Mouse (Mus musculus): ENCODE measurements at regions not wholly inside any gene's neighbourhood (a gene's known extent, or its start where the extent isn't known, plus 50 kb on each side); places are given as distances from the start of the nearest gene placed in this dataset.
"Not testable (repeated sequence)": the region's sequence is repeated elsewhere in the genome, so short reads cannot be mapped to it uniquely, and the experiment has no call there.

DNA sequence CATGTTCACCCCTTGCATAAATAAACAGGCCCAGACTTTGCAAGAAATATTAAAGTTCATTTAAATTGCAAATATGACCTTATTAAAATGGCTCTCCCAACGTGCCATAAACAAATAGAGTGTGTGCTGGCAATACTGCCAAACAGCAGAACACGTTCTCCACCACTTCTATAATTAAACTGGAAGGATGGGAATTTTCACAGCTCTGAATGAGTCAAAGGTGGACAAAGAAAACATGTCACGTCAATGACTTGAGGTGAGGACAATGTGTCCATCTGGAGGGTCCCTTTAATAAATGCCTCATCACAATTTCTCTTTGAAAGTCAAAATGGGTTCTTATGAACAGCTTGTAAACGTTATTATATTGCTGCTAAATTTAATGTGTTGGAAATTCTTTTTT is 114.8 kb downstream of the Galc start:
- DNase-seq (ENCODE audit: low read depth), result no peak

DNA sequence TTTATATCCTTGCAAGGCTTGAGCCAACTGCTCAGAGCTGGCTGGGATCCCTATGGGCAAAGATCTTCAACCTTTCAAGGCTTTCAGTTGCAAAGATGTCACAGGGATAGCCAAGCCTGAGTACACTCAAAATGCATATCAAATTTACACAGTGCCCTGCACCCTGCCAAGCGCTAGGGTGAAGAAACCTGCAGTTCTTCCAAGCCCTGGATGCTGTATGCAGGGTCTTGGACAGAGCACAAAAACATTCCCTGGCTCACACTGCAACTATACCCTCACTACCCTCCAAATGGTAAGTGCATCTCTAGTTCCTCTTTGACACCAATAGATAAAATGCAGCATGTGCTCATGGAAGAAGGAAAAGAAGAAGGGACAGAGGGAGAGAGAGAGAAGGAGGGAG is 116.1 kb downstream of the Galc start:
- no peak for DNase-seq (ENCODE audit: low read depth)

DNA sequence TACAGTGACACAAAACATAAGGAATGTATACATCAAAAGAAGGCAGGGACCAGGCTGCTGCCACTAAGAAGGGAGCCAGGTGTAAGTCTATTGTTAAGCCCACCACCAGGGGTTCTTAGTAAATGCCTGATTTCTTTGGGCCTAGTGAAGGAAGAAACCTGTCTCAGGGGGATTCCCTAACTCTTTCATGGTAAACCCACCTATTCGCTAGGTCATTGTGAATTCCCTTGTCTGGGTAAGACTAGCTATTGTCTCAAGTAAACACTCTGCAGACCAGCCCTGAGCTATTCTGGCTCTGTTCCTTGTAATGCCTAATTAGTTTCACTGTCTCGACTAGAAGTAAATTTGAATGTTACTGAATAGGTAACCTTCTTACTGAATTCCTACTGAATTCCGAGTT is 119.4 kb downstream of the Galc start:
- not testable (repeated sequence) for DNase-seq (ENCODE audit: low read depth)

DNA sequence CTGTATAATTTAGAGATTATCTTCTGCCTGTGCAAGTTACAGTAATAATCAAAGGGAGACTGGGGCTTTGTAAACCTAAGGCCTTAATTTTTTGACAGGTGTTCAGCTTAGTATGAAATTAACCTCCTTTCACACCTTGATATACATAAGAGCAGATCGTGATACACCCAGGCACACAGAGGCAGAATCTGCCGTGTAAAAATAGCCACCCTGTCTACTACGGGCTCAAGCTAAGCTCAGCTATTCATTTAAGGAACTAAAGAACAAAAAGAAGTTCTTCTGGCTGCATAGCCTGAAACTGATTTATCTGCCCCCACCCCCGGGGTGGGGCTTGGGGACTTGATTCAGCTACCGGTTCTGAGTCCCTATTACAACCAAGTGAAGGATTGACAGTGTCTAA is 128.0 kb downstream of the Galc start:
- no peak for DNase-seq (ENCODE audit: low read depth)

DNA sequence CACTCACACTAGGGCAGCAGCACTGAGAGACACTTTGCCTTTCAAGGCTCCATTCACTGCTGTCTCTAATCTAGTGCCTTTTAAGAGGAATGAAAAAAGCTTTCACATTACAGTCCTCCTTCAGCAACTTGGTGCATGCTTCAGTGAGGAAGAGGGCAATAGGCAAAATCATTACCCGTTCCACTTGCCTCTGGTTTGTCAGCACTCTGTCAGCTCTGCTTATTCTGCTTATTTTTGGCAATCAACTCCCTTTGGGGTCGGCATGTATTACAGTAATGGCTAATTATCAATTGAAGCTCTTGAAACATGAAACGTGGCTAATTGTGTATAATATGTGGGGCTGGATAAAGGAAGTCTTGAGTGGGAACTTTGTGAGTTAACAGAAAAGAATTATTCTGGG is 135.7 kb downstream of the Galc start:
- no peak for DNase-seq (ENCODE audit: low read depth)

DNA sequence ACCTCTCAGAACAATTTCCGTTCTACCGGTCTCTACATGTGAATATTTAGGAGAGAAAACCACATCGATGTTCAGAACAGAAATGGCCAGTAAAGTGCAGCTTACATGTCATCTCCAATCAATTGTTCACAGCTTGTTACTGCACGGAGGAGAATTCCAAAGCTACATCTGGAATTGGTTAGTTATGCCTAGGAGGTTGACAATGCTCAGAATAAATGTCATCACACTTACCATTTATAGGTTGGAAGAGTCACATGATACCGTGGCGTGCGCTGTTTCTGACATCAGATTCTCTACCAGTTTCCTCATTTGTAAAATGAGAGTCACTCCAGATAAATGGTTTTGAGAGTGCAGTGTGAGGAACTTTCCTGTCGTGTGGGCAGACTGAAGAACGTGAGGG is 151.2 kb downstream of the Galc start:
- DNase-seq (ENCODE audit: low read depth), result no peak

DNA sequence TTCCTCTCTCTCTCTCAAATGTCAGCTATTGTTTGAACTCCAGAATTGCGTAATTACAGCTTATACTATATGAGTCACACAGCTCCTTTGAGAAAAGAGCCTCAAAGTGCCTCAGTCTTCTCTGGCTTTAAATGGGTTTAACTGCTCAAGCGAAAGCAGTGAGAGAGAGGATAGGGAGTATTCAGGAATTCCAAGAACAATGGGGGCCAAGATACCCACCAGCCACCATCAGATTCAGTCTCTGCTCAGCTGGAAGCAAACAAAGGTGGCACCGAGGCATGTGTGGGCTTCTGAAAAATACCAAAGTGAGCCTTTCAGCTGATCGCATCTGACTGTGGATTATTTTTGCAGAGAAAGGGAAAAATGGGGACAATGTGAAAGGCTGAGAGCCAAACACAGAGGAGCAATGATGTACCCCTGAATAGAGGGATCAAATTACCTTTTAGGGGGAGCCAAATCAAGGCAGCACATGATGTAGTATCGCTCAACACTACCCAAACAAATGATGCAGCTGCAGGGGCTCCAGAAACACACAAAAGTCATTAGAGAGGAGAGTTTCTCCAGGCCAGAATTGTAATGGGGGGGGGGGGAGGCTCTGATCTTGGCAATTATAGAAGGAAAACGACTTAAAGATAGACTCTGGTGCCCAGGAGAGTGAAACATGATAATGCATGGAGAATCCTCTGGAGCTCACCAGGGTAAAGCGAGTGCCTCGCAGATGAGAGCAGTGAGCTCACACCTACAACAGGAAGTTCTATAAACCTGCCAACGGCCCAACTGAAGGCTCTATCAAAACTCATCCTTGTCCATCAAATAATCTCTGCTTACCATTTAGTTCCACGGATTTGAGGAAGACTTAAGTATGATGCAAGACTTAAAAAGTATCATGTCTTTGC is 152.2 kb downstream of the Galc start:
- peak; percentile 4 for DNase-seq (ENCODE audit: low read depth)

DNA sequence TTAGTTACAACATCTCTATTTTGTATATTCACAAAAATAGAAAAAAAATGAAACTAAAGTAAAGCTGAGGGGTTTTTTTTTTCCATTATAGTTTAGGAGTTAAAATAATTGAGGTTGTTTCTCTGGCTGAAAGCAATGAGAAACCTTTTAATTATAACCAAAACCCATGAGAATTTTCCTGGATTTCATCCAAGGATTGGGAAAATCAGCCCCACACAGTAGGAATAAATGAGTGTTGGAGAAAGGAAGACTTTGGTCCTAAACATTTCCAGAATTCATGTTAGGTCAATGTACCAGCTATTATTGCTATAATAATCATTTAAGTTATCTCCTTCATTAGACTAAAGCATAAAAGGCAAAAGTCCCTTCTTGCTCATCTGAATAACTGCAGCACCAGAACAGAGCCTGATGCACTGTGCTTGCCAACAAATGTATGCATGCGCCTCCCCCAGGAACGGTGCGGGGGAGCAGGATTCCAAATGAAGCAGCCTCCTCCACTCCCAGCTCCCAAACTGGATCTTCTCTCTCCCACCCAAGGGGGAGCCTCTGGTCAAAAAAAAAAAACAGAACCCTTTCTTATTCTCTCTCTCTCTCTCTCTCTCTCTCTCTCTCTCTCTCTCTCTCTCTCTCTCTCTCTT is 153.0 kb downstream of the Galc start:
- DNase-seq (ENCODE audit: low read depth), result no peak

DNA sequence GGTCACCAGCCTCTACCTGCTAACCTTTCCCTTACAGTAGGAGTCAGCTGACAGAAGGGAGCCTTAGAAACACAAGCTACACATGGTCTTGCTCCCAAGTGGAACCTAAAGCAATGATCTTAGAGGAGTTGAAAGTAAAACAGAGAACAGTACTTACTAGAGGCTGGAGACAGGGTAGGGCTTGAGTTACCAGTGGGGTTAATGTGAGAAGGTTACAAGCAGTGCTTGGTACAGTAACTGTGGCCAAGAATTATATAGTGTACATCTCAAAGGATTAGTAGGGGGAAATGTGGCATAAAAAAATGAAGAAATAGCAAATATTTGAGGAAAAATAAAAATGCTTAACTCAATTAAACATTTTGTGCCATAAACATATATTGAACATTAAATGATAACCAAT is 153.5 kb downstream of the Galc start:
- no peak for DNase-seq (ENCODE audit: low read depth)

DNA sequence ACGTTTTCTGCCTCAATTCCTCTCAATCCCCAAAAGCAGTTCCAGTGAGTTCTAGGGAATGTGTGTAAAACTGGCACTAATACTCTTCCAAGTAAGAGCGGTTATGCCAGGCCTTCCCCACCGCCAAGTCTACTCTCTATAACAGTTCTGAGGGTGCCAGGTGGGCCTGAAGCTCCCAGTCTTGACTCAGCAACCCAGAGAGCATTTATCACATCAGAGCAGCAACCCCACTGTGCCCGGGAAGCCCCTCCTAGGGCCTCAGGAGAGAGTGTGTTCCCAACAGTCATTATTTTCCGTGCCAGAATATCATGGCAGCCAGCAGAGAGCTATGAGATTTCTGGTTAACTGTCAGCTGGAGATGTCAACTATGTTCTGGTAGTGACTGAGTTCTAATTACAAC is 169.1 kb downstream of the Galc start:
- DNase-seq (ENCODE audit: low read depth), result no peak

DNA sequence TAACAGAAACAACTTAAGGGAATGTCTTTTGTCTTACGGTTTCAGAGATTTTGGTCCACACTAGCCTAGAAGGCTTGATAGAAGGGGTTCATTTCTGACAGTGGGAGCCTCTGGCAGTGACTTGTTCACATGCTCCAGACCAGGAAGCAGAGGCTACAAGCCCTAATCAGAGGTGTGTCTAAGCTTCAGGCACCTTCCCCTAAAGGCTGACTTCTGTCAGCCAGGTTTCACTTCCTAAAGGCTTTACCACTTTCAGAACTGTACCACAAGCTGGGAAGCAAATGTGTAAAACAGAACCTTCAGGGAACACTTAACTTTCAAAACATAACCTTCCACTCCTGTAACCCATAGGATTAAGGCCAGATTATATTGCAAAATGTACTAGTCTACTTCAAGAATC is 180.9 kb downstream of the Galc start:
- no peak for DNase-seq (ENCODE audit: low read depth)

DNA sequence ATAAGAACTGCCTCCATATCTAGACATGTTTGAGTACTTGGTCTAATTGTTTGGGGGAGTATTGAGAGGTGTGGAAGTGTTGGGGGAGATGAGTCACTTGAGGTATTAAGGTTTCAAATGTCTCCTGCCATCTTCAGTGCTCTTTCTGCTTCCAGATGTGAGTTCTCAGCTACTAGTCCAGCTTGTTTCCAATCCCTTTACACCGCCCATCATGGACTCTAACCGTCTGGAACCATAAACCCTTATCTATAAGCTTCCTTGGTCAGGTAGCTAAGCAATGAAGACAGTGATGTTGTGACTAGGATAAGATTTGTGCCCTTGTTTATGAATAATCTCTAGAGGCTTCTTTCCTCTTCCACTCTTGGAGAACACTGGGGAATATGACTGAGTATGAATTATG is 183.7 kb downstream of the Galc start:
- no peak for DNase-seq (ENCODE audit: low read depth)

DNA sequence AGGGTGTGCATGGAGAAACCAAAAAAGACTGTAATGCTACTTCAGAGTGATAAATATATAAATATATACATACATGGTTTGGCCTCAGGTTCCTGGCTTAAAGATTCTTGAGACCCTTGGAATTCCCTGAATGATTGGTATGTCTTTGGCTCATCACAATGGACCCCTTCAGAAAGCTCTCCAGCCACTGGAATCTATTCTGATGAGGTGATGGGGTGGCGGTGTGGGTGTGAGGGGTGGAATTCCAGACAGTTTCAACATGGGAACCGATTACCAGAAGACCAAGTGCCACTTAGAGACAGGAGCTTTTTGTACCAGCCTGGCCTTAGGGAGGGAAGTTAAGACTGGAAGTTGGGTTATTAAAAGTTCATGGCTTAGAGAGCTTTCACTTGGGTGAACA is 190.1 kb downstream of the Galc start:
- DNase-seq (ENCODE audit: low read depth), result no peak

DNA sequence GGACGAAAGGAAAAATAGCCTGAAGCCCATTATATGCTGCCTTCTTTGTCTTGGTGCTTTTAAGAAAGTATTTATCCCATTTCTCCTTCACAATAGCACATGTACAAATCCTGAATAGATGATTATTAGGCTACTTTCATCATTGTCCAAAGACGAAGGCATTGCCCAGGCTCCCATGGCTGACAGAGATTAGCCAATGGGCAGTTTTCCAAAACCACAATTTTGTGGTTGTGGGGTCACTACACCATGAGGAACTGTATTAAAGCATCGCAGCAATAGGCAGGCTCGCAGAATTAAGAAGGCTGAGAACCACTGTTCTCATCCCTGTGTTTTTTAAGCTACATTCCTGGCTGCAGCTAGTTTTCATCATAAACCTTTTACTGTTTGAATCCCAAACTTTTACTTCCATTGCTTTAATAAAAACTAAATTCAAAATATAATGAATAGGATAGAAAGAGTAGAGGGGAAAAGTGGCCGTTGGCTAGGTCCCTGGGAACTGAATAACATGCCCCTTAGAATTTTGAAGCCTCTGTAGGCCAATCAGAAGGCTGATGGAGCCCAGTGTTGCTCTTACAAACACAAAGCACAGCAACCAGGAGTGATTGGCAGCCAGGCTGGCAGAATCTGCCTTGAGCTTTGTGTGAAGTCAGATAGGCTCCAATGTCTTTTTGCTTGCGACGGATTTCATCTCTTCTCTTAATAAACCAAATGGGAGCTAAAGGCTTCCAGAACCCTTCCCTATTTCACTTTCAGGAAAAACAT is 199.7 kb downstream of the Galc start:
- peak; percentile 22 for DNase-seq (ENCODE audit: low read depth)

DNA sequence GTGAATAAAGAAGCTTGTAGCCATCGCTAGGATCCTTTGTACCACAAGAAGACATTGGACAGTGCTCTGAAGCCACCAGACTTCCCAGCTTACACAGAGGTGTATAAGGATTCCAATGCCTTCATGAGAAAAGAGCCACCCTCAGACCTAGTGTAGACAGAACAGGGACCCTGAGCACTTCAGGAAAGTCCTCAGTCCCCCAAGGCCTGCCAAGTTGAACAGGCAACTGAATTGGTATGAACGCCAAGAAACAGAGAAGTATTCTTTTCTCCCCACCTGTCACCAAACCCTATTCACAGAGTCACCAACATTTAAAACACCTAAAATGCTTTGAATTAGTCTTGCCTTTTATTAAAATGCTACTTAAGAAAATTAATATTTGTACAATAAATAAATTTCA is 200.3 kb downstream of the Galc start:
- DNase-seq (ENCODE audit: low read depth), result no peak

DNA sequence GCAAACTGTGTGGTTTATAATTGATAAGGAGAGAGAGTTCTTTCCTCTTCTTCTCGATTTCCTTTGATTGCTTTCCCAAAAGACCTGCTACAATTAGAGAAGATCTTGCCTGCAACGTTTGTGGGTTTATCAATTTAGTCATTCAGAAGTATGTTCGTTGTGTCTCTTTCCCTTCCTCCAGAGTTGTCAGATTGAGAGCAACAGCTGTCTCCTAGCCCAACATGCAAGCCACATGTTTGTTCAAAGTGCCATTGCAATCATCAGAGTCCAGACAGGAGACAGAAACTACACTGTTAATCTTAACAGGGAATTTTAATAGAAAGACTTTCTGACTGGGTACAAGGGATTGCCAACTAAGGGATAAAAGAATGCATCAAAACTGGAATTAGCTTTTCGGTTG is 208.3 kb downstream of the Galc start:
- no peak for DNase-seq (ENCODE audit: low read depth)

DNA sequence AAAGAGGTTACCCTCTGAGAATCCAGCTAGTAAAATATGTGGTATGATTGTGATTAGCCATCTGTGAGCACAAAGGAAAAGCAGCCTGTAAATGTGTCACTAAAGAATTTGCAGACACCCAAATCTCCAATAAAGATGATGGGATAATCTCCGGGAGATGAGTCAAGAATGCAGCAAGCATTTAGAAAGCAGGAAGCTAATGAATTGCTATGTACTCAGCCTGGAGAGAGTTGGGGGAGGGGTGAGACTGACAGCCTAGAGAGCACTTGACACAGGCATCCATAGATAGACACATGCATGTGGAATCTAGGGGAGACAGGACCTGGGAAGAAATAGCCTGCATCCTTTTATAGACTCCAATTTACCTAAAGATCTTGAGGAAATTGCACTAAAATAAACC is 208.8 kb downstream of the Galc start:
- DNase-seq (ENCODE audit: low read depth), result no peak

DNA sequence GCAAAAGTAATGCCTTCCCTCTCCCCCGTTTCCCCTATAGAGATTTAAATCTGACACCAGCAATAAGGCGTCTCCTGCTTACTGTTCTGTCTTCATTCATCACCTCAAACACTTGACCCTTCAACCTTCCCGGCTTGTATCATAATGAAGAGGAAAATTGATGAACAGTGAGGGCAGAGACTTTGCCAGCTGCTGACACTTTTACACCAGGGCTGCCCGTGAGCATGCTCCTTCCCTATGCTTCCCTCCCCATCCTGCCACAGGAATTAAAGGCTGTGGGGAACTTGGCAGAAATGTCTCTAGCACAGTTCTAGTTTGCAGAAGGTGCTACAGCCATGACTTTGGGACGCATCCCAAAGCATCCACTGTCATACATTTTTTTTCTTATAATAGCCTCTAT is 209.2 kb downstream of the Galc start:
- DNase-seq (ENCODE audit: low read depth), result no peak

DNA sequence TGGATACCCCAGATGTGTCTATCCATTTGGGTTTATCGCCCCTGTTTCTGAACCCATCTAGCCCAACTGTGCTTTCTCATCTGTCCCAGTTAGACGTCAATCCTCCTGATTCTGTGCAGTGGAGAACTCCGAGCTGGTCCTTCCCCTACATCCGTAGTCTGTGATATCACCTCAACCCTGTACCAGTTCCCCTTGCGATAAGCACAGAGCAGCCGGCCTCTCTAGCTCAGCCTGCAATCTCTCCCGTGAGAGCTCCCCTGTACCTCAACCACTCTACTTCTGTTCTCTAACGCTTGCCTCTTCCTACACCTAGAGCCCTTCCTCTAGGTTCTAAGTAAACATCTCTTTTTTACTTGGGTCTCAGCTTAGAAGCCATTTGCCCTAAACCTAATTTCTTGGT is 211.5 kb downstream of the Galc start:
- DNase-seq (ENCODE audit: low read depth), result no peak

DNA sequence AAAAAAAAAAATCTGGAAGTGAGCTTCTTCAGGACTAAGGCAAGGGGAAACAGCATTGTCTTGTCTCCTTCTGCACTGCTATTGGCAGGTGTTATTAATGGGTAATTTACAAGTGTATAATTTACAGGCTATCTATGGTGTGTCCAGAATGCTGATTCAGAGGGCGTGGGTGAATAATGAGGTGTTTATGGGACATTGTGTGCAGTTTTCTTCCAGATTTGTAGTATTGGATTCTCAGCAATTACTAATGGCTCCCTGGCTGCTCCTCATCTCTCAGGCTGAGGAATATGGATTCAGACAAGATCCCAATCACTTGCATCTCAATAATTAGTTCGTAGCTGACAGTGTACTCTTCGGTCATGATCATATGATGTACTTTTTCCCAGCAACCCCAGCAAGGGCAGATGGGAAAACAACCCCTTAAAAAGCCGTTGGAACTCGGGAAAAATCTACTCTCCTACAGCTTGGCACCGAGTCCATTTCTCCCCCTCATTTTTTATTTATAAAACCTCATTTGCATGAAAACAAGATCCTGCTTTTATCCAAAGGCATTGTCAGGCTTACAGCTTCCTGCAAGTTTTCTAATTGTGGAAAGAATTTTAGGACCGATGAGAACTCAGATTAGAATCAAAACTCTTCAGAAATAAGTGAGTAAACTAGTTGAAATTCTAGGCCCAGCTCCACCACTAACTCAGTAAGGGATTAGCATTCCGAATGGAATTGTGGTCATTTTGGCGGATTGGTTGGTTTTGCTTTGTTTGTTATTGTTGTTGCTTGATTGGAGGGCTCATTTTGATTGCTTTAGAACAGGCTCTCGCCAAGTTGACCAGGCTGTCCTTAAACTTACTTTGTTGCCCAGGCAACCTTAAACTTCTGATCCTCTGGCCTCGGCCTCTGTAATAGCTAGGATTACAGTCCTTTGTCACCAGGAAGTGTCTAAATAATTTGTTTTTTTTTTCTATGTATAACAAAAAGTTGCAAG is 212.5 kb downstream of the Galc start:
- no peak for DNase-seq (ENCODE audit: low read depth)

DNA sequence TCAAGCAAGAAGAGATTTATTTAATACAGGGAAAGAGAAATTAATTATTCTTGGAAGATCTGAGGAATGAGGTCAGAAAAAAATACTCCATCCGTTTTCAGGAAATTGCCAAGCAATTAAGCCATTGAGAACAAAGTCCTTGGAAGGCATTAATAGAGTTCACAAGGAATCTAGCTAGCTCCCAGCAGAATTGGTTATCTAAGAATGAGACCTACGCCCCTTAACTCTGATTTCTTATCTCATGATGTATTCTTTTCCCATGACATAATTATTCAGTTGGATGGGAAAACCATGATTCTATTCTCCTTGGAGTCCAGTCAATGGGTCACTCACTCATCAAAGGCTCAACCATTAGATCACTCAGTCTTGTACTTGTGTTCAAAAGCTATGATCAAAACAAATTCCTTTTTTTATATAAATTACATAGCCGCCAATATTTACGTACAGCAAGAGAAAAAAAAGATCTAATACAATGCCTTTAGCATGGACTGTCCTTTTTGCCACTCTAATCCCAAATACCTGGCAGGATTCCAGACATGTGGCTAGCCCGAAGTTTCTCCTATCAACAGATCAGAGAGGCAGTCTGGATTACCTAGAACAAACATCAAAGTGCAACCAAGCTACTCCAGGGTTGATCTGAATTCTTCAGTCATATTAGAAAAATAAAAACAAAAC is 213.3 kb downstream of the Galc start:
- no peak for DNase-seq (ENCODE audit: low read depth)
